Mouse (Mus musculus) Patski (cell line): ENCODE results near the gene Mrpl22. TPM values are rescaled to one million over a fixed set of nuclear protein-coding genes. Genes with fewer than 3 reads are reported as not detected.
"Not testable (repeated sequence)": the region's sequence is repeated elsewhere in the genome, so short reads cannot be mapped to it uniquely, and the experiment has no call there.

Experiments used
- ATAC-seq: fragments of 100-300 bp; one replicate; pipeline ENCODE4 v1.8.0; 2021
- CTCF ChIA-PET: fragments of 350-600 bp; sonication (Branson Sonifier 250); formaldehyde crosslinking; loops from one replicate; lab custom pipeline; 2022; ENCODE audit warnings: inconsistent platforms; lab: Charles Lee
- POLR2A ChIA-PET: fragments of 350-600 bp; sonication (Branson Sonifier 250); formaldehyde crosslinking; loops from one replicate; lab custom pipeline; 2022; ENCODE audit warnings: antibody characterized with exemption, inconsistent platforms; lab: Charles Lee
- DNase-seq: peaks from one replicate; pipeline ENCODE4 v3.0.0-alpha.2; 2011; ENCODE audit warnings: low read depth, low spot score
- H3K27me3 ChIP-seq: fragments of 371-371 bp; one replicate; pipeline ENCODE4 v1.5.1; 2021
- CTCF ChIP-seq: fragments of 100-300 bp; IDR thresholded peaks from one replicate; pipeline ENCODE4 v1.5.1; 2021
- in situ Hi-C: fragments of 300-500 bp; cut with MboI; formaldehyde crosslinking; loops from 3 replicates; pipeline ENCODE4 v1.11.1; 2018; ENCODE audit warnings: low pct_unique_long_range_greater_than_20kb, mixed read lengths
- polyA plus RNA-seq: library from polyadenylated mRNA; unstranded; gene quantifications from one replicate; pipeline ENCODE4 v1.2.3, GENCODE M21; 2021

The Mrpl22 gene
- polyA plus RNA-seq, 1 experiment from 2014 or later, result 56.1 TPM

DNA sequence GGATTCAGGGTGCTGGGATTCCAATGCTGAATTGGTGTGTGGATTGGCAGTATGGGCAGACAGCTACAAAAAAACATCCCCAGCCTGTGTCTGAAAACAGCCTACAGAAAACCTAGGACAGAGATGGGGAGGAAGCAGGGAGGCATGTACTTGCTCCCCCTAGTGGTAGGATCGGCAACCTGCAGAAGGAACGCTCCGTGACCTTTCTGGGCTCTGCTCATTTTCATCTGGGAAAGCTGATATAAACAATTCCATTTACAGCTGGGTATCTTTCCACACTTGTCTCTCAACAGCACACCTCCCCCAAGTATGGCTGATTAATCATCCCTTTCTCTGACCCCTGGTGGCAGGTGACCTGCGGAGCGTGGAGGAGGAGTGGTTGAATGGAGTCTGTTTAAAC lies 54.2 kb downstream of the Mrpl22 start:
- POLR2A ChIA-PET, result no interaction called here
- TF ChIP-seq CTCF, result peak; percentile 94
- in situ Hi-C loops, result no loop called here

DNA sequence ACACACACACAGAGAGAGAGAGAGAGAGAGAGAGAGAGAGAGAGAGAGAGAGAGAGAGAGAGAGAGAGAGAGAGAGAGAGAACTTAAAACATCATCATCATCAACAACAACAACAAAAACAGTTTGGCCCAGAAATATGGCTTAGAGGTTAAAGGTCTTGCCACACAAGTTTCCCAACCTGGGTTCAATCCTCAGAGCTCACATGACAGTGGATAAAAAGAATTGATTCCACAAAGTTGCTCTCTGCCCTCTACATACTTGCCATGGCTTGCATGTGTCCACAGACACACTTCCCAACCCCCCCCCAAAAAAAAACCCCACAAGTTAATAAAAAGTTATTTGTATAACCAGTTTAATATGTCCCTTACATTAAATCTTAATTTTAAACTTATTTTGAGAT lies 55.0 kb downstream of the Mrpl22 start:
- in situ Hi-C loops, result no loop called here
- DNase-seq, result no peak
- CTCF ChIA-PET, result no interaction called here
- POLR2A ChIA-PET, result no interaction called here
- ATAC-seq, result no peak
- H3K27me3 ChIP-seq, result no peaks in the 10 kb centered on the region
- no peak for TF ChIP-seq CTCF

More for the DNA sequence above, 54.2 kb downstream of the Mrpl22 start:
- no peak for DNase-seq
- H3K27me3 ChIP-seq, result no peaks in the 10 kb centered on the region
- peak; percentile 71 for ATAC-seq
- CTCF ChIA-PET, result interaction anchor here (0.7 to 3.1 kb wide), 10 partner anchors 11 to 376 kb away, joined by 3 to 26 read pairs (median 4); partner anchors contain the start of genes Sh3bp5l and Zfp672

DNA sequence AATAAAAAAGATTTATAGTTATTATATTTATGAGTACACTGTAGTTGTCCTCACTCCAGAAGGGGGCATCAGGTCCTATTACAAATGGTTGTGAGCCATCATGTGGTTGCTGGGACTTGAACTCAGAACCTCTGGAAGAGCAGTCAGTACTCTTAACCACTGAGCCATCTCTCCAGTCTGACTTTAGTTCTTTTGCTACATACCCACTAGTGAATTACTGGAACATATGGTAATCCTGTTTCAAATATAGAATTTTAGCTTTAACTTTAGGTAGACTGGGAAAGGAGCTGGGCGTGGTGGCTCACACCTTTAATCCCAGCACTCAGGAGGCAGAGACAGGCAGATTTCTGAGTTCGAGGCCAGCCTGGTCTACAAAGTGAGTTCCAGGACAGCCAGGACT lies 56.6 kb downstream of the Mrpl22 start:
- H3K27me3 ChIP-seq, DNase-seq, ATAC-seq, CTCF ChIA-PET, in situ Hi-C loops, POLR2A ChIA-PET: not testable (repeated sequence)

Other genes starting within 250 kb of the Mrpl22 start
- 71.9 TPM for gene Larp1, start 162.6 kb upstream of the Mrpl22 start, polyA plus RNA-seq
- gene Gm12248, start 78.5 kb upstream of the Mrpl22 start, polyA plus RNA-seq, result not detected
- 61.6 TPM for gene Cnot8, start 67.5 kb upstream of the Mrpl22 start, polyA plus RNA-seq
- gene Gemin5, start 3.1 kb upstream of the Mrpl22 start, polyA plus RNA-seq, result 23.7 TPM
- gene Igtp, start 27.9 kb downstream of the Mrpl22 start, polyA plus RNA-seq, result 16.1 TPM
- gene Irgm2, start 28.0 kb downstream of the Mrpl22 start, polyA plus RNA-seq, result 8.3 TPM
- gene 4930438A08Rik, start 103.1 kb downstream of the Mrpl22 start, polyA plus RNA-seq, result not detected
- gene Zfp692, start 135.4 kb downstream of the Mrpl22 start, polyA plus RNA-seq, result 25.0 TPM
- 23.1 TPM for gene Zfp672, start 158.7 kb downstream of the Mrpl22 start, polyA plus RNA-seq
- gene Sh3bp5l, start 159.1 kb downstream of the Mrpl22 start, polyA plus RNA-seq, result 55.4 TPM
- not detected for gene Lypd8, start 207.4 kb downstream of the Mrpl22 start, polyA plus RNA-seq
- 13.8 TPM for gene 1810065E05Rik, start 249.4 kb downstream of the Mrpl22 start, polyA plus RNA-seq